Mouse (Mus musculus): ENCODE measurements at regions not wholly inside any gene's neighbourhood (a gene's known extent, or its start where the extent isn't known, plus 50 kb on each side); places are given as distances from the start of the nearest gene placed in this dataset.

DNA sequence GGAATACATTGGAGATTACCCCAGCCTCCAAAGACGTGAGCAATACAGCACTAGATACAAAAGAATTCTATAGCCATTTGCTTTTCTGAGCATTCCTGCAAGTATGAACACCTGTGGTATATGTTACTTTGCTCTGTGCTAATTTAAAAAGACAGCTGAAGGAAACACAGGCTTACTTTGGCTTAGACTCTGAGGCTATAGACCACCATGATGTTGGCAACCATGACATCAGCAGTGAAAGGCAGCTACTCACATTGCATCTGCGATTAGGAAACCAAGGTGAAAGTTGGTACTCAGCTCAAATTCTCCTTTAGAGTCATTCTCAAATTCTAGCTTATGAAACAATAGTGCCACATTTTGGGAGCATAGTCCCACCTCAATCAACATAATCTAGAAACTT is 451.4 kb upstream of the Tbl1xr1 start:
- TF ChIP-seq ZC3H11A (IDR thresholded peaks at IDR 0.05; ENCODE audit: borderline replicate concordance, low read depth, low read length) (no peak), CHD2 (IDR thresholded peaks at IDR 0.05; ENCODE audit: low read depth, low read length) (no peak), HCFC1 (IDR thresholded peaks at IDR 0.05; ENCODE audit: borderline replicate concordance, insufficient read depth, low read length) (no peak), MAFK (IDR thresholded peaks at IDR 0.05; ENCODE audit: insufficient read depth, low read depth, low read length) (no peak)

All from ES-E14 (cell line).